Mouse (Mus musculus) ES-E14 (cell line): ENCODE results near the gene Ormdl2.

Experiments used
- CHD2 ChIP-seq: IDR thresholded peaks from 2 replicates; pipeline ENCODE4 v1.6.1; 2014; ENCODE audit warnings: mild to moderate bottlenecking, low read depth, low read length, inconsistent platforms
- ZC3H11A ChIP-seq: IDR thresholded peaks from 2 replicates; pipeline ENCODE4 v1.6.1; 2012; ENCODE audit warnings: low read depth, mild to moderate bottlenecking, inconsistent platforms, low read length, borderline replicate concordance
- ZNF384 ChIP-seq: IDR thresholded peaks from 2 replicates; pipeline ENCODE4 v1.6.1; 2012; ENCODE audit warnings: low read depth, low read length, inconsistent platforms

- TF ChIP-seq ZC3H11A (no peak), CHD2 (no peak), ZNF384 (no peak)
These were observed 18.1 kb downstream of the Ormdl2 start for GRCm38 (mm10) chr10:128803361-128803760.
